Mouse (Mus musculus) embryo, embryonic 11 days (tissue): Measurements from ENCODE around the gene Olfr462.
"Not testable (repeated sequence)": the region's sequence is repeated elsewhere in the genome, so short reads cannot be mapped to it uniquely, and the experiment has no call there.

Experiments used
- DNase-seq: peaks from one replicate; pipeline ENCODE4 v3.0.0-alpha.2; 2015

Olfr462 gene

GRCm38 (mm10) chr11:87892168-87892567 is at the start of gene Olfr462:
TSS of gene Olfr462 (minus strand) at chr11:87892268.
- no peak for DNase-seq

GRCm38 (mm10) chr11:87935467-87935866 is 43.4 kb upstream of the Olfr462 start:
- DNase-seq = no peak

- DNase-seq = no peak
Observed at GRCm38 (mm10) chr11:87933731-87934130, 41.7 kb upstream of the Olfr462 start.

GRCm38 (mm10) chr11:87930348-87930747 is 38.3 kb upstream of the Olfr462 start:
- DNase-seq = no peak

- DNase-seq = peak; percentile 79
Observed at GRCm38 (mm10) chr11:87920966-87921365, 28.9 kb upstream of the Olfr462 start, which contains the start of gene Olfr464. TSS of gene Olfr464 (minus strand) at chr11:87920967.

- no peak for DNase-seq
Observed at GRCm38 (mm10) chr11:87920301-87920700, 28.2 kb upstream of the Olfr462 start.

GRCm38 (mm10) chr11:87916005-87916404 is 23.9 kb upstream of the Olfr462 start:
- DNase-seq = no peak

- DNase-seq = no peak
Observed at GRCm38 (mm10) chr11:87904331-87904730, 12.3 kb upstream of the Olfr462 start.

- DNase-seq = no peak
Observed at GRCm38 (mm10) chr11:87897287-87897686, 5.2 kb upstream of the Olfr462 start, which contains the start of gene Olfr463. TSS of gene Olfr463 (minus strand) at chr11:87897387.

- no peak for DNase-seq
Observed at GRCm38 (mm10) chr11:87884856-87885255, 7.2 kb downstream of the Olfr462 start.

GRCm38 (mm10) chr11:87883493-87883892 is 8.6 kb downstream of the Olfr462 start:
- peak; percentile 38 for DNase-seq

- no peak for DNase-seq
Observed at GRCm38 (mm10) chr11:87881714-87882113, 10.4 kb downstream of the Olfr462 start.

- DNase-seq = no peak
Observed at GRCm38 (mm10) chr11:87879826-87880225, 12.2 kb downstream of the Olfr462 start.

GRCm38 (mm10) chr11:87875436-87875835 is 16.6 kb downstream of the Olfr462 start, which contains the start of gene Epx:
TSS of gene Epx (minus strand) at chr11:87875536.
- DNase-seq = no peak

GRCm38 (mm10) chr11:87871766-87872165 is 20.3 kb downstream of the Olfr462 start:
- no peak for DNase-seq

- DNase-seq = peak; percentile 7
Observed at GRCm38 (mm10) chr11:87870096-87870495, 22.0 kb downstream of the Olfr462 start.

GRCm38 (mm10) chr11:87866891-87867290 is 25.2 kb downstream of the Olfr462 start:
- not testable (repeated sequence) for DNase-seq

GRCm38 (mm10) chr11:87862805-87863204 is 29.3 kb downstream of the Olfr462 start:
- no peak for DNase-seq

- no peak for DNase-seq
Observed at GRCm38 (mm10) chr11:87860426-87860825, 31.6 kb downstream of the Olfr462 start.

GRCm38 (mm10) chr11:87859273-87859672 is 32.8 kb downstream of the Olfr462 start:
- no peak for DNase-seq

GRCm38 (mm10) chr11:87854550-87854949 is 37.5 kb downstream of the Olfr462 start:
- DNase-seq = no peak

- peak; percentile 26 for DNase-seq
Observed at GRCm38 (mm10) chr11:87853597-87853954, 38.5 kb downstream of the Olfr462 start.

- DNase-seq = peak; percentile 100
Observed at GRCm38 (mm10) chr11:87852690-87853596, 39.1 kb downstream of the Olfr462 start, which contains the start of gene Mks1. TSS of gene Mks1 (plus strand) at chr11:87853215.

GRCm38 (mm10) chr11:87847884-87848283 is 44.2 kb downstream of the Olfr462 start:
- peak; percentile 16 for DNase-seq
